Mouse (Mus musculus): ENCODE measurements at regions not wholly inside any gene's neighbourhood (a gene's known extent, or its start where the extent isn't known, plus 50 kb on each side); places are given as distances from the start of the nearest gene placed in this dataset.

- intact Hi-C loops (cut with DNase I; ENCODE audit: low total_unique reads): no loop called here
- DNase-seq: no peak
Measured at GRCm38 (mm10) chr6:102977122-102977521, 404.2 kb upstream of the Cntn3 start.

- DNase-seq: no peak
- intact Hi-C loops (cut with DNase I; ENCODE audit: low total_unique reads): no loop called here
Measured at GRCm38 (mm10) chr6:103023326-103023725, 450.4 kb upstream of the Cntn3 start.

- intact Hi-C loops (cut with DNase I; ENCODE audit: low total_unique reads): no loop called here
- DNase-seq: peak; percentile 34
Measured at GRCm38 (mm10) chr6:103024006-103024405, 451.1 kb upstream of the Cntn3 start.

- intact Hi-C loops (cut with DNase I; ENCODE audit: low total_unique reads): no loop called here
- DNase-seq: no peak
Measured at GRCm38 (mm10) chr6:103028150-103028549, 455.2 kb upstream of the Cntn3 start.

GRCm38 (mm10) chr6:103033418-103033817 lies 460.5 kb upstream of the Cntn3 start:
- intact Hi-C loops (cut with DNase I; ENCODE audit: low total_unique reads): no loop called here

GRCm38 (mm10) chr6:103033919-103034318 lies 461.0 kb upstream of the Cntn3 start:
- intact Hi-C loops (cut with DNase I; ENCODE audit: low total_unique reads): no loop called here
- DNase-seq: no peak

More at GRCm38 (mm10) chr6:103033418-103033817, 460.5 kb upstream of the Cntn3 start:
- DNase-seq: no peak

- intact Hi-C loops (cut with DNase I; ENCODE audit: low total_unique reads): no loop called here
- DNase-seq: no peak
Measured at GRCm38 (mm10) chr6:103060591-103060990, 449.8 kb upstream of the Chl1 start.

- intact Hi-C loops (cut with DNase I; ENCODE audit: low total_unique reads): no loop called here
- no peak for DNase-seq
Measured at GRCm38 (mm10) chr6:103106189-103106588, 404.2 kb upstream of the Chl1 start.

GRCm38 (mm10) chr6:103119537-103119936 lies 390.8 kb upstream of the Chl1 start:
- DNase-seq: no peak
- intact Hi-C loops (cut with DNase I; ENCODE audit: low total_unique reads): no loop called here

GRCm38 (mm10) chr6:103140851-103141250 lies 369.5 kb upstream of the Chl1 start:
- intact Hi-C loops (cut with DNase I; ENCODE audit: low total_unique reads): no loop called here
- DNase-seq: no peak

- no peak for DNase-seq
- intact Hi-C loops (cut with DNase I; ENCODE audit: low total_unique reads): no loop called here
Measured at GRCm38 (mm10) chr6:103177851-103178250, 332.5 kb upstream of the Chl1 start.

- intact Hi-C loops (cut with DNase I; ENCODE audit: low total_unique reads): no loop called here
Measured at GRCm38 (mm10) chr6:103183355-103183754, 327.0 kb upstream of the Chl1 start.

GRCm38 (mm10) chr6:103196838-103197237 lies 313.5 kb upstream of the Chl1 start:
- intact Hi-C loops (cut with DNase I; ENCODE audit: low total_unique reads): no loop called here

More at GRCm38 (mm10) chr6:103183355-103183754, 327.0 kb upstream of the Chl1 start:
- DNase-seq: no peak

GRCm38 (mm10) chr6:103201605-103202004 lies 308.8 kb upstream of the Chl1 start:
- DNase-seq: no peak
- intact Hi-C loops (cut with DNase I; ENCODE audit: low total_unique reads): no loop called here

More at GRCm38 (mm10) chr6:103196838-103197237, 313.5 kb upstream of the Chl1 start:
- DNase-seq: no peak

GRCm38 (mm10) chr6:103209202-103209601 lies 301.2 kb upstream of the Chl1 start:
- no peak for DNase-seq
- intact Hi-C loops (cut with DNase I; ENCODE audit: low total_unique reads): no loop called here

- intact Hi-C loops (cut with DNase I; ENCODE audit: low total_unique reads): no loop called here
- DNase-seq: peak; percentile 25
Measured at GRCm38 (mm10) chr6:103213160-103213559, 297.2 kb upstream of the Chl1 start.

- DNase-seq: no peak
- intact Hi-C loops (cut with DNase I; ENCODE audit: low total_unique reads): no loop called here
Measured at GRCm38 (mm10) chr6:103236896-103237295, 273.5 kb upstream of the Chl1 start.

- DNase-seq: no peak
- intact Hi-C loops (cut with DNase I; ENCODE audit: low total_unique reads): no loop called here
Measured at GRCm38 (mm10) chr6:103268984-103269383, 241.4 kb upstream of the Chl1 start.

- no peak for DNase-seq
- intact Hi-C loops (cut with DNase I; ENCODE audit: low total_unique reads): no loop called here
Measured at GRCm38 (mm10) chr6:103272216-103272615, 238.2 kb upstream of the Chl1 start.

GRCm38 (mm10) chr6:103275071-103275470 lies 235.3 kb upstream of the Chl1 start:
- no peak for DNase-seq
- intact Hi-C loops (cut with DNase I; ENCODE audit: low total_unique reads): no loop called here

GRCm38 (mm10) chr6:103275476-103275875 lies 234.9 kb upstream of the Chl1 start:
- DNase-seq: no peak
- intact Hi-C loops (cut with DNase I; ENCODE audit: low total_unique reads): no loop called here

GRCm38 (mm10) chr6:103296015-103296414 lies 214.4 kb upstream of the Chl1 start:
- intact Hi-C loops (cut with DNase I; ENCODE audit: low total_unique reads): no loop called here

More at GRCm38 (mm10) chr6:103296015-103296414, 214.4 kb upstream of the Chl1 start:
- DNase-seq: no peak

Data from gastrocnemius, postnatal 14 days (tissue).